Mouse (Mus musculus): ENCODE results near the gene Gm10392.

- no peak for TF ChIP-seq ZMIZ1 (IDR thresholded peaks at IDR 0.05; ENCODE audit: low read depth, low read length)
- TF ChIP-seq ETS1 (IDR thresholded peaks at IDR 0.05; ENCODE audit: low read depth, low read length) = no peak
- no peak for TF ChIP-seq SMC3 (IDR thresholded peaks at IDR 0.05; ENCODE audit: low read depth, low read length)
- no peak for TF ChIP-seq EP300 (IDR thresholded peaks at IDR 0.05; ENCODE audit: low read depth in 1 of 2, low read length in 2 of 2)
- TF ChIP-seq TCF12 (IDR thresholded peaks at IDR 0.05; ENCODE audit: low read depth, low read length) = no peak
- TF ChIP-seq ZC3H11A (IDR thresholded peaks at IDR 0.05; ENCODE audit: low read depth, low read length) = no peak
- TF ChIP-seq POLR2A (IDR thresholded peaks at IDR 0.05; ENCODE audit: control insufficient read depth in 1 of 2, insufficient read depth in 1 of 2, low read depth in 1 of 2, low read length in 2 of 2, poor library complexity in 1 of 2) = no peak
Measured at GRCm38 (mm10) chr11:77483043-77483442, 36.0 kb downstream of the Gm10392 start.
